Mouse (Mus musculus) induced T-regulatory cell, adult 2 months (primary cell): ENCODE measurements at regions not wholly inside any gene's neighbourhood (a gene's known extent, or its start where the extent isn't known, plus 50 kb on each side); places are given as distances from the start of the nearest gene placed in this dataset.

ENCODE experiments used
- DNase-seq: peaks from one replicate; pipeline ENCODE4 v3.0.0-alpha.2; 2012; ENCODE audit warnings: low read depth

GRCm38 (mm10) chr14:24731872-24732525, 245.1 kb downstream of the Rps24 start:
- DNase-seq: no peak

GRCm38 (mm10) chr14:24733326-24733725, 246.4 kb downstream of the Rps24 start:
- no peak for DNase-seq

GRCm38 (mm10) chr14:24738869-24739268, 251.9 kb downstream of the Rps24 start:
- DNase-seq: no peak

- no peak for DNase-seq
Measured at GRCm38 (mm10) chr14:24744451-24744850, 257.5 kb downstream of the Rps24 start.

GRCm38 (mm10) chr14:24745730-24746129, 258.8 kb downstream of the Rps24 start:
- no peak for DNase-seq

- DNase-seq: no peak
Measured at GRCm38 (mm10) chr14:24747471-24747795, 260.5 kb downstream of the Rps24 start.

- DNase-seq: no peak
Measured at GRCm38 (mm10) chr14:24747796-24748496, 261.0 kb downstream of the Rps24 start.

- no peak for DNase-seq
Measured at GRCm38 (mm10) chr14:24748497-24748862, 261.6 kb downstream of the Rps24 start.

GRCm38 (mm10) chr14:24749313-24749712, 262.4 kb downstream of the Rps24 start:
- DNase-seq: no peak

GRCm38 (mm10) chr14:24751227-24751626, 264.3 kb downstream of the Rps24 start:
- DNase-seq: no peak

GRCm38 (mm10) chr14:24754753-24755152, 267.8 kb downstream of the Rps24 start:
- no peak for DNase-seq

GRCm38 (mm10) chr14:24755426-24756117, 268.6 kb downstream of the Rps24 start:
- DNase-seq: no peak

GRCm38 (mm10) chr14:24757302-24757701, 270.4 kb downstream of the Rps24 start:
- no peak for DNase-seq

GRCm38 (mm10) chr14:24757843-24758242, 270.9 kb downstream of the Rps24 start:
- no peak for DNase-seq

- DNase-seq: no peak
Measured at GRCm38 (mm10) chr14:24760926-24761325, 274.0 kb downstream of the Rps24 start.

GRCm38 (mm10) chr14:24762468-24763274, 275.7 kb downstream of the Rps24 start:
- DNase-seq: no peak

GRCm38 (mm10) chr14:24763275-24763812, 276.4 kb downstream of the Rps24 start:
- no peak for DNase-seq

GRCm38 (mm10) chr14:24763845-24764244, 276.9 kb downstream of the Rps24 start:
- no peak for DNase-seq

GRCm38 (mm10) chr14:24766260-24766659, 279.3 kb downstream of the Rps24 start:
- no peak for DNase-seq

- DNase-seq: no peak
Measured at GRCm38 (mm10) chr14:24766690-24767089, 279.8 kb downstream of the Rps24 start.

GRCm38 (mm10) chr14:24767316-24767715, 280.4 kb downstream of the Rps24 start:
- no peak for DNase-seq

- DNase-seq: no peak
Measured at GRCm38 (mm10) chr14:24767964-24768363, 281.0 kb downstream of the Rps24 start.
